Mouse (Mus musculus): ENCODE data around the gene Mtfp1.

DNA sequence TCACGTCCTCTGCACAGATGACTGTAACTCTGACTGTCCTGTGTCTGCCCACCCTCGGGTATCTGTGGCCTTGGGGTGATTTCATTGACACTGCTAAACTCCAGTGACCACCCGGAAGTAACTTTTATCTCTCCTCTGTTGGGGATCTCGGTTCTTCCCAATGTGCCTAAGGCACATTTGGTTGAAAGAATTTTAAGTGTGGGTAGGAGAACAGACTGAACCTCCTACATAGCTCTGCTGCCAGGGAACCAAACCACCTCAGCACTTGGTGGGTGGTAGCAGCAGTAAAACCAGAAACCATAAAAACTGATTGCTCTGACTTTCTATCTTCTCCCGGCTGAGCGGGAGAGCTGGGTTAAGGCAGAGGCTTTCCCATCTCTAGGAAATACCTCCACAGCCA, 10.2 kb upstream of the Mtfp1 start:
- TF ChIP-seq CTCF (IDR thresholded peaks at IDR 0.05; ENCODE audit: borderline replicate concordance, control insufficient read depth, extremely low read depth, insufficient read depth, low read length, poor library complexity) (no peak), POLR2A (IDR thresholded peaks at IDR 0.05; ENCODE audit: control insufficient read depth, extremely low read depth, insufficient read depth, low read length, poor library complexity) (no peak)

All from thymus, adult 2 months (tissue).